Mouse (Mus musculus) ES-E14 (cell line): ENCODE measurements around the gene Znrf3. TPM values are rescaled to one million over a fixed set of nuclear protein-coding genes. Genes with fewer than 3 reads are reported as not detected.

ENCODE experiments used
- DNase-seq: peaks from one replicate; pipeline ENCODE4 v3.0.0-alpha.2; 2013; ENCODE audit warnings: low read depth, low spot score
- H3K27ac ChIP-seq: 2 replicates; pipeline ENCODE4 v1.5.1; 2012; ENCODE audit warnings: low read depth, mild to moderate bottlenecking, low read length, moderate library complexity, mixed read lengths; ENCODE audit not compliant: poor library complexity, insufficient read depth, severe bottlenecking
- H3K36me3 ChIP-seq: 2 replicates; pipeline ENCODE4 v1.6.1; 2012; ENCODE audit warnings: mild to moderate bottlenecking, low read length, moderate library complexity, mixed read lengths; ENCODE audit not compliant: control insufficient read depth, poor library complexity, insufficient read depth, severe bottlenecking
- H3K4me1 ChIP-seq, 2 experiments: fragments of 150-350 bp in 1 of 2; sonication (generic) in 1 of 2; 2 replicates each; pipeline ENCODE4 v1.6.1; 2012; ENCODE audit warnings: low read length in 2 of 2, mild to moderate bottlenecking in 1 of 2, mixed read lengths in 1 of 2; ENCODE audit not compliant: control insufficient read depth in 2 of 2, insufficient read depth in 2 of 2, poor library complexity in 1 of 2
- H3K4me3 ChIP-seq, 2 experiments: fragments of 150-350 bp in 1 of 2; sonication (generic) in 1 of 2; 2 replicates each; pipeline ENCODE4 v1.5.1; 2012; ENCODE audit warnings: low read length in 2 of 2, low read depth in 1 of 2, mild to moderate bottlenecking in 1 of 2, mixed read lengths in 1 of 2; ENCODE audit not compliant: insufficient read depth in 1 of 2, poor library complexity in 1 of 2, severe bottlenecking in 1 of 2
- H3K9ac ChIP-seq: 2 replicates; pipeline ENCODE4 v1.6.1; 2012; ENCODE audit warnings: low read depth, mild to moderate bottlenecking, low read length, mixed read lengths; ENCODE audit not compliant: poor library complexity, insufficient read depth, severe bottlenecking
- H3K9me3 ChIP-seq: fragments of 150-350 bp; sonication (generic); 2 replicates; pipeline ENCODE4 v1.6.1; 2012; ENCODE audit warnings: low read depth, mild to moderate bottlenecking, low read length; ENCODE audit not compliant: control insufficient read depth, insufficient read depth
- CHD2 ChIP-seq: IDR thresholded peaks from 2 replicates; pipeline ENCODE4 v1.6.1; 2014; ENCODE audit warnings: mild to moderate bottlenecking, low read depth, low read length, inconsistent platforms
- HCFC1 ChIP-seq: IDR thresholded peaks from 2 replicates; pipeline ENCODE4 v1.6.1; 2012; ENCODE audit warnings: low read length, inconsistent platforms, borderline replicate concordance; ENCODE audit not compliant: insufficient read depth
- MAFK ChIP-seq: IDR thresholded peaks from 2 replicates; pipeline ENCODE4 v1.6.1; 2014; ENCODE audit warnings: mild to moderate bottlenecking, low read depth, low read length, inconsistent platforms; ENCODE audit not compliant: insufficient read depth
- ZC3H11A ChIP-seq: IDR thresholded peaks from 2 replicates; pipeline ENCODE4 v1.6.1; 2012; ENCODE audit warnings: low read depth, mild to moderate bottlenecking, inconsistent platforms, low read length, borderline replicate concordance
- ZNF384 ChIP-seq: IDR thresholded peaks from 2 replicates; pipeline ENCODE4 v1.6.1; 2012; ENCODE audit warnings: low read depth, low read length, inconsistent platforms
- in situ Hi-C, 2 experiments: fragments of 600-800 bp; cut with MboI; formaldehyde crosslinking; loops; one replicate each; pipeline ENCODE4 v1.15.1; 2025; ENCODE audit warnings: low sequenced_read_pairs in 2 of 2, inconsistent platforms in 1 of 2; ENCODE audit not compliant: unreplicated experiment in 2 of 2
- total RNA-seq: library from RNA; depleted of rRNA; stranded (reverse); fragments of 300-350 nt; gene quantifications from 2 replicates; pipeline ENCODE4 v1.2.3, GENCODE M21; 2012

Gene Znrf3
- total RNA-seq, 1 experiment: 15.4 TPM

GRCm38 (mm10) chr11:5297148-5298006 lies 147.3 kb downstream of the Znrf3 start:
- Histone ChIP-seq H3K9ac (no peak overlapping the region), H3K36me3 (no peaks in the 10 kb centered on the region), H3K9me3 (no peaks in the 10 kb centered on the region), H3K4me1 (no peaks in the 10 kb centered on the region), H3K4me3 (no peak overlapping the region), H3K27ac (no peak overlapping the region)
- no peak for DNase-seq
- no peak for TF ChIP-seq ZC3H11A
- no peak for TF ChIP-seq HCFC1
- TF ChIP-seq CHD2: no peak
- TF ChIP-seq MAFK: no peak
- TF ChIP-seq ZNF384: no peak
- in situ Hi-C loops: loop anchor here (10.0 to 25.0 kb wide), 2 partner anchors 157 to 165 kb away; no protein-coding TSS in a partner anchor

GRCm38 (mm10) chr11:5296576-5297115 lies 148.0 kb downstream of the Znrf3 start:
- no peaks in the 10 kb centered on the region for H3K36me3 ChIP-seq
- H3K4me1 ChIP-seq: no peaks in the 10 kb centered on the region
- no peaks in the 10 kb centered on the region for H3K9me3 ChIP-seq
- no peak for TF ChIP-seq ZNF384
- no peak overlapping the region for H3K9ac ChIP-seq
- in situ Hi-C loops: loop anchor here (10.0 to 25.0 kb wide), 2 partner anchors 158 to 166 kb away; no protein-coding TSS in a partner anchor
- DNase-seq: no peak
- no peak overlapping the region for H3K27ac ChIP-seq
- no peak overlapping the region for H3K4me3 ChIP-seq

- Histone ChIP-seq H3K36me3 (no peaks in the 10 kb centered on the region), H3K9me3 (no peaks in the 10 kb centered on the region), H3K4me3 (no peak overlapping the region), H3K27ac (no peak overlapping the region), H3K4me1 (no peaks in the 10 kb centered on the region), H3K9ac (no peak overlapping the region)
- TF ChIP-seq ZC3H11A (no peak), MAFK (no peak), ZNF384 (no peak), CHD2 (no peak), HCFC1 (no peak)
- in situ Hi-C loops: loop anchor here (10.0 to 25.0 kb wide), 2 partner anchors 160 to 167 kb away; no protein-coding TSS in a partner anchor
- DNase-seq: no peak
Measured at GRCm38 (mm10) chr11:5294805-5295204, 149.8 kb downstream of the Znrf3 start.

GRCm38 (mm10) chr11:5290691-5291090 lies 154.0 kb downstream of the Znrf3 start:
- no peak overlapping the region for H3K4me3 ChIP-seq
- H3K27ac ChIP-seq: no peak overlapping the region
- peak; percentile 40 for DNase-seq
- TF ChIP-seq ZNF384 (no peak), MAFK (0 out of 2 replicates have a peak, but pooled peaks have one; percentile 14), HCFC1 (no peak), ZC3H11A (peak; percentile 69), CHD2 (no peak)
- no peaks in the 10 kb centered on the region for H3K9me3 ChIP-seq
- H3K9ac ChIP-seq: no peak overlapping the region
- H3K36me3 ChIP-seq: peaks cover 18% of the 10 kb centered on the region
- in situ Hi-C loops: loop anchor here (10.0 to 25.0 kb wide), 2 partner anchors 164 to 172 kb away; no protein-coding TSS in a partner anchor
- H3K4me1 ChIP-seq: no peaks in the 10 kb centered on the region
